Mouse (Mus musculus) heart, embryonic 16.5 days (tissue): Measurements from ENCODE around the gene Tspan14. TPM values are rescaled to one million over a fixed set of nuclear protein-coding genes. Genes with fewer than 3 reads are reported as not detected.

Source experiments
- ATAC-seq: fragments of 200-750 bp; cut with Nextera tagmentation; replicated peaks from 2 replicates; pipeline ENCODE4 v1.8.0; 2017; ENCODE audit warnings: moderate number of reproducible peaks; ENCODE audit not compliant: insufficient read depth, low FRiP score; ENCODE audit errors: extremely low read depth
- H3K27ac ChIP-seq: fragments of 300-500 bp; sonication (generic); 2 replicates; pipeline ENCODE4 v1.5.1; 2014; ENCODE audit warnings: mild to moderate bottlenecking, low read length, control low read depth, moderate library complexity
- H3K27me3 ChIP-seq: fragments of 300-500 bp; sonication (generic); 2 replicates; pipeline ENCODE4 v1.6.1; 2014; ENCODE audit warnings: low read length, mixed read lengths; ENCODE audit not compliant: control insufficient read depth, insufficient read depth
- H3K36me3 ChIP-seq: fragments of 300-500 bp; sonication (generic); 2 replicates; pipeline ENCODE4 v1.6.1; 2014; ENCODE audit not compliant: control insufficient read depth, insufficient read depth
- H3K4me1 ChIP-seq: fragments of 300-500 bp; sonication (generic); 2 replicates; pipeline ENCODE4 v1.6.1; 2014; ENCODE audit warnings: low read length, mixed read lengths; ENCODE audit not compliant: control insufficient read depth, insufficient read depth
- H3K4me2 ChIP-seq: fragments of 300-500 bp; sonication (generic); 2 replicates; pipeline ENCODE4 v1.6.1; 2014; ENCODE audit warnings: low read depth, mild to moderate bottlenecking, control low read depth, low read length
- H3K4me3 ChIP-seq: fragments of 300-500 bp; sonication (generic); 2 replicates; pipeline ENCODE4 v1.5.1; 2014; ENCODE audit warnings: mild to moderate bottlenecking, control low read depth, low read length
- H3K9ac ChIP-seq: fragments of 300-500 bp; sonication (generic); 2 replicates; pipeline ENCODE4 v1.6.1; 2014; ENCODE audit warnings: low read length, control low read depth
- H3K9me3 ChIP-seq: fragments of 300-500 bp; sonication (generic); replicated peaks from 2 replicates; pipeline ENCODE4 v1.6.1; 2016; ENCODE audit warnings: low read length; ENCODE audit not compliant: control insufficient read depth
- WGBS: fragments of 180-500 bp; shearing (Covaris S2); extraction: QIAGEN DNeasy Blood & Tissue Kit; methylation state at CpG from one replicate; pipeline ENCODE4 v1.1.7; 2014; 5-methylcytosine and 5-hydroxymethylcytosine counted together
- polyA plus RNA-seq: library from polyadenylated mRNA; unstranded; fragments of >200 nt; fragmentation: Nextera tagmentation; extraction: Ambion mirVana; gene quantifications from 2 replicates; pipeline ENCODE4 v1.2.1, GENCODE M21; 2015

Gene Tspan14
- polyA plus RNA-seq, 1 experiment from 2014 or later: 46.1 TPM

DNA sequence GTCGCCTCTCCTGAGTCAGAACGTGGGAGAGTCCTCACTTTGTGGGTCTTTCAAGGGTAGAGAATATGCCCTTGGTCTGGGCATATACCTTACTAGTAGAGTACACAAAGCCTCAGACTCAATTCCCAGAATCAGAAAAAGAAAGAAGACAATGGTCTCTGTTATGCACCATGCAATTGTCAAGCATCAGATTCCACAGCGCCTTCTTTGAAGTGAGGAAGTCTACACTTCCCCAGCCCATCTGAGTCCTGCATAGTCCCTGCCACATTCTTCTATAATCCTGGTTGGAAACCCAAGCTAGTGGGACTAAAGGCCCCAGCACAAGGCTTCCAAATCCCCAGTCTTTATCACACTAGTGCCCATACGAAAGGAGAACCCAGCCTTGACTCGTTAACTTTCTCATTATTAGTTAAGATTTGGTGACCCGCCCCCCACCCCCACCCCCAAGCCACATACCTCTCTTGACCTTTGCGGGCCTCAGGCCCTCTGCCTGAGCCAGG lies 74.2 kb downstream of the Tspan14 start:
- Histone ChIP-seq H3K27ac (no peak overlapping the region), H3K9me3 (no peaks in the 10 kb centered on the region), H3K27me3 (no peaks in the 10 kb centered on the region), H3K4me3 (no peak overlapping the region), H3K4me1 (0 out of 2 replicates have a peak, but pooled peaks cover 3% of the 10 kb centered on the region), H3K36me3 (no peaks in the 10 kb centered on the region), H3K4me2 (no peak overlapping the region), H3K9ac (no peak overlapping the region)
- WGBS: 78% methylated on average over 7 of the region's 7 CpGs
- no peak for ATAC-seq

DNA sequence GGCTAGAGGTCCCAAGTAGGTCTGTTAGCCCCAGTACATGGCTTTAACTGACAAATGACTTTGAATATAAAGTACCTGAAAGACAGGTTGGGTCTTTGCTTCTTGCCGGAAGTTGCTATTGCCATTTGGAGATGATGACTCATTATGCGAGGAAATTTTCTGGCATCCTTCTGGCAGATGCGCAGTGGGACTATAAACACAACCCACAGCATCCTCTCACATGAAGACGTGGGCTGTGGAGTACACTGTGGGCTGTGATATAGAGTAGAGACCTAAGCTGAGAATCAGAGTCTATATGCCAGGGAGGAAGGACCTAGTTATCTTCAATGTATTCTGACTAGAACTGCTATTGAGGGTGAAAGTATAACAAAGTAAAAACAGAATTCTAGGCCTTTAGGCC lies 75.1 kb downstream of the Tspan14 start:
- H3K36me3 ChIP-seq: no peaks in the 10 kb centered on the region
- H3K9ac ChIP-seq: no peak overlapping the region
- H3K4me1 ChIP-seq: 0 out of 2 replicates have a peak, but pooled peaks cover 3% of the 10 kb centered on the region
- 85% methylated on average over 4 of the region's 4 CpGs for WGBS
- no peaks in the 10 kb centered on the region for H3K27me3 ChIP-seq
- ATAC-seq: no peak
- H3K4me2 ChIP-seq: no peak overlapping the region
- no peaks in the 10 kb centered on the region for H3K9me3 ChIP-seq
- H3K27ac ChIP-seq: no peak overlapping the region
- H3K4me3 ChIP-seq: no peak overlapping the region

DNA sequence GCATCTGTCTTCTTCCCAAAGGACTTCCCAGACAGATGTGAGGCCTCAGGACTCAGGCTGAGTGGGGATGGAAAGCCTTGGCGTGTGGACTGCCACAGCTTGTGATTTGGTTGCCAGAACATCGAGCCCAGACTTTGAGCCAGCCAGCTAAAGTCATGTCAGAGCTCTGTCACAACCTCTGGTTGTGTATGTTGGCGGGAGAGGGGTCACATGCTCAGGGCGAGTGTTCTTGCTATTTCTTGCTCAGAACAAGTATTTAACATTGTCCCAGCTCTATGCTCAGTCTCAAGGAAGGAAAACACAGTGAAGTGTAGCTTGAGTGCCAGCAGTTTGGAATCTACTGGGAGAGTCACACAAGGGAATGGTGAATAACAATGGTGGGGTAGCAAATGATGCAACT lies 76.9 kb downstream of the Tspan14 start:
- Histone ChIP-seq H3K27ac (no peak overlapping the region), H3K9me3 (no peaks in the 10 kb centered on the region), H3K9ac (no peak overlapping the region), H3K36me3 (no peaks in the 10 kb centered on the region), H3K4me3 (no peak overlapping the region), H3K27me3 (no peaks in the 10 kb centered on the region), H3K4me1 (peaks cover 15% of the 10 kb centered on the region), H3K4me2 (no peak overlapping the region)
- ATAC-seq: no peak
- WGBS: 54% methylated on average over 4 of the region's 4 CpGs

DNA sequence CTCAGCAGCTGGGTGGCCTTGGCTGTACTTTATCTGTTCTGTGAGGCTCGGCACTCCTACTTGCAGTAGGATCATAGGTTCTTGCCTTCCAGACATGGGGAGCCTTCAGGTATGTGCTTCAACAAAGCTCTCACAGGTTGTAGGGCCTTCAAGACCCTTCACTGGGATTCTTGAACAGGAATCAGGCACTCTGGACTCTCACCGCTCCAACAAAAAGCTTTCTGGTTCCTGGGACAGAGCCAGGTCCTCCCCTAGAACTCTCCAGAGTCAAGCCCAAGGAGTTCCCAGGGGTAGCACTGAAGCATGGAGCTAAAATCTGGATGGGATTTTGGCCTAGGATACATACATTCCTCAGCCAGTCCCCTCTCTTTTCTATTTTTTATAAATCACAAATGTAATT lies 77.4 kb downstream of the Tspan14 start:
- Histone ChIP-seq H3K4me2 (no peak overlapping the region), H3K4me3 (no peak overlapping the region), H3K9ac (no peak overlapping the region), H3K36me3 (no peaks in the 10 kb centered on the region), H3K27me3 (no peaks in the 10 kb centered on the region), H3K9me3 (no peaks in the 10 kb centered on the region), H3K27ac (no peak overlapping the region), H3K4me1 (peaks cover 15% of the 10 kb centered on the region)
- ATAC-seq: no peak
- 82% methylated on average over 2 of the region's 2 CpGs for WGBS

DNA sequence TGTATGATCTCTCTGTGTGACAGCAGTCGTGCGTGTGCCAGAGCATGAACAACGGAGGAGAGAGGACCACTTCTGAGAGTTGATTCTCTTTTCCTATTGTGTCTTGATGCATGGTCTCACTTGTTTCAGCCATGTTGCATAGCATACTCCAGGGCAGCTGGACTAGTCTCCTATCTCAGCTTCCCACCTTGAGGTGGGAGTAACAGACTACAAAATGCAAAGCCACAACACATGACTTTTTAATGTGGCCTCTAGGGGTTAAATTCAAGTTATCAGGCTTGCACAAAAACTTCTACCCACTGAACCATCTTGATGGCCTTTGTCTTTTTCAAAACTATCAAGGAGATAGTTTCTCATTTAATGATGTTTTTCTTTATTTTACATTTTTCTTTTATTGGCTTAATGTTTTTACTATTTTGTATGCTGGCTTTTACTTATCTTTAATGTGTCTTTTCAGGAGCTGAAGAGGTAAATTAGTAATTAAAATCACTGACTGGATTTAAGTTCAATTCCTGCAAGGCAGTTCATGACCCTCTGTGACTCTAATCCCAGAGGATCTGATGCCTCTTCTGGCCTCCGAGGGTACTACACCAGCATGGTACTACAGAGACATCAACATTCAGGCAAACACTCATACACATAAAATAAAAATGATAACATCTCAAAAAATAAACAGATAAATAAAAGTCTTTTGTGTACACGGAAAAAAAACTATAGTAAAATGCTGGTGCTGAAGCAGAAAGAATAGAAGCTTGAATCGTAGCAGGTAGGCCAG lies 80.0 kb downstream of the Tspan14 start:
- Histone ChIP-seq H3K9me3 (no peaks in the 10 kb centered on the region), H3K36me3 (no peaks in the 10 kb centered on the region), H3K9ac (no peak overlapping the region), H3K27me3 (no peaks in the 10 kb centered on the region), H3K4me3 (no peak overlapping the region), H3K4me2 (no peak overlapping the region), H3K4me1 (peaks cover 15% of the 10 kb centered on the region), H3K27ac (no peak overlapping the region)
- WGBS: 78% methylated on average over 6 of the region's 6 CpGs
- no peak for ATAC-seq

DNA sequence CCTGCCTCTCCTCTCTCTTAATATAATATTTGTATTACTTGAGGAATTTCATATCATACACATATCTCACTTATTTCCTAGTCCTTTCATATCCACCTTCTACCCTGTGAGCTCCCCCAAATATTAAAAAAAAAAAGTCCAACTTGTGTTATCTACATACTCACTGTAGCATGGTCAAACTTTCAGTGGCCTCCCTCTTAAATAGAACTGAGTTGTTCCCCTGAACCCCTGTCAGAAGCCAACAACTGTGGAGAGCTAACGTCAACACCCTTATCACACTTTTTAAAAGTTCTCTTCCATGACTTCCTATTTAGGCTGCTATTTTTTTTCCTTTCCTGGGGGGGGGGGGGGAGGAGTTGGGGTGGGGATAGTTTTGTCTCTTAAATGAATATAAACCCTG lies 80.9 kb downstream of the Tspan14 start:
- Histone ChIP-seq H3K4me3 (no peak overlapping the region), H3K4me1 (peaks cover 15% of the 10 kb centered on the region), H3K9ac (no peak overlapping the region), H3K9me3 (no peaks in the 10 kb centered on the region), H3K27me3 (no peaks in the 10 kb centered on the region), H3K4me2 (no peak overlapping the region), H3K36me3 (no peaks in the 10 kb centered on the region), H3K27ac (no peak overlapping the region)
- 17% methylated on average over 1 of the region's 1 CpGs for WGBS
- 0 out of 2 replicates have a peak, but pooled peaks have one; percentile 14 for ATAC-seq

DNA sequence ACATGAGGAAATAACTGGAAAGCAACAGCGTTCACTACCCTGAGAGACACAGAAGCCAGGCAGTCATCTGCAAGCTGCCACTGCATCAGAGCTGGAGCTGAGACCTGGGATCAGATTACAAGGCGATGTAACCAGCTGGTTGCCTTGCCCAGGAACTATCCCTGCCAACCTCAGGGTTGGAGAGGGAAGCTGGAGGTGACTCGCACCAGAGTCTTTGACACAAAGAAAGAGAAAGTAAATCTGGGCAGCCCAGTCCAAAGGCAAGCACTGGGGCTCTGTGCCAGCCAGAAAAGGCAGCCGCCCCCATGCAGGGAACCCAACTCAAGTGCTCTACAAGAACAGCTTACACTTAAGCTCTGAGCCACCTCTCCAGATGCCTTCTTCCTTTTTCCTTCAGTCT lies 81.4 kb downstream of the Tspan14 start:
- no peak overlapping the region for H3K27ac ChIP-seq
- no peak overlapping the region for H3K9ac ChIP-seq
- no peak overlapping the region for H3K4me3 ChIP-seq
- H3K27me3 ChIP-seq: no peaks in the 10 kb centered on the region
- H3K4me2 ChIP-seq: peak overlapping the region; percentile 31; the same call in 1 of the 2 replicates
- no peaks in the 10 kb centered on the region for H3K9me3 ChIP-seq
- 0 out of 2 replicates have a peak, but pooled peaks have one; percentile 30 for ATAC-seq
- peaks cover 15% of the 10 kb centered on the region for H3K4me1 ChIP-seq
- H3K36me3 ChIP-seq: no peaks in the 10 kb centered on the region
- WGBS: 26% methylated on average over 4 of the region's 4 CpGs

DNA sequence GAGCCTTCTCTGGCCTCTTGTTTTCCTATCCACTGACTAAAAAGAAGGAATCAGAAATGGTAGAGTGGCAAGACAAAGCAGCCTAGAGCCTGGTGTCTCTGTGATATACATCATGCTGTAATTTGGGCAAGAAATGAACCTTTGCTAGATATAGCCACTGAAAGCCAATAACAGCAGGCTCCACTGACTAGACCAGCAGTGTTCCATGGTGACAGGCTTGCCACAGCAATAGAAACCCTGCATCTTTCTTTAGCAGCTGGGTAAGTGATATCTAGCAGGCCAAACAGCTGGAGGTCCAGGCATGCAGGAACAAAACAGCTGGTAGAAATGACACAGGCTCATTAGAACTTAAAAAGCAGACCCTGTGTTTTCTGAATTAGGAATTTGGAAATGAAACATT lies 92.0 kb downstream of the Tspan14 start:
- no peak overlapping the region for H3K4me2 ChIP-seq
- no peak for ATAC-seq

DNA sequence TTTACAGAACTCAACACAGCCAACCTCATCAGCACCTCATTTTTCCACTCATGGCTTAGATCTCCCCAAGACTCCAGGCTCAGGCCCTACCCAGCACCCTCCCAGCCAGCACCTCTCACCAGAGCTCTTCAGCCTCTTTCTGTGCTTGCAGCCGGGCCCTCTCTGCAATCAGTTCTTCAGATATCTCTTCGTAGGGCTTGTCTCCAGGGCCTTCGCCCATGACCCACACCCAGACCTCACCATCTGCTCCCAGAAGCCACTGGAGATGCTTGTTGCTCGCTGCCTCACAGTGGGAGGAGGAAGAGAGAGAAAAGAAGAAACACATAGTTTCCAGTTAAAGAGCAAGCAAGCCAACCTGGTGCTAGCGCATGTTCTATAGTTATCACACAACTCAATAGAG lies 92.6 kb downstream of the Tspan14 start:
- Histone ChIP-seq H3K9me3 (no peaks in the 10 kb centered on the region), H3K36me3 (no peaks in the 10 kb centered on the region), H3K27me3 (no peaks in the 10 kb centered on the region), H3K27ac (no peak overlapping the region), H3K4me3 (no peak overlapping the region), H3K4me1 (no peaks in the 10 kb centered on the region), H3K9ac (no peak overlapping the region), H3K4me2 (no peak overlapping the region)
- no peak for ATAC-seq
- WGBS: 78% methylated on average over 5 of the region's 5 CpGs

More for the DNA sequence above, 92.0 kb downstream of the Tspan14 start:
- no peaks in the 10 kb centered on the region for H3K27me3 ChIP-seq
- no peak overlapping the region for H3K27ac ChIP-seq
- H3K4me3 ChIP-seq: no peak overlapping the region
- H3K4me1 ChIP-seq: no peaks in the 10 kb centered on the region
- no peaks in the 10 kb centered on the region for H3K36me3 ChIP-seq
- H3K9ac ChIP-seq: no peak overlapping the region
- no peaks in the 10 kb centered on the region for H3K9me3 ChIP-seq
